Mouse (Mus musculus): ENCODE data around the gene Dvl2. TPM values are rescaled to one million over a fixed set of nuclear protein-coding genes. Genes with fewer than 3 reads are reported as not detected.

Gene Dvl2
- polyA plus RNA-seq, 1 experiment from 2014 or later = 70.6 TPM

- WGBS = 69% methylated on average over 6 of the region's 6 CpGs
- peaks cover 8% of the 10 kb centered on the region; the same call in 1 of the 2 replicates for H3K4me1 ChIP-seq
- DNase-seq (ENCODE audit: low spot score) = no peak
- H3K36me3 ChIP-seq = peaks cover 14% of the 10 kb centered on the region
- no peak overlapping the region for H3K4me3 ChIP-seq
- H3K27me3 ChIP-seq (ENCODE audit: low read depth, poor library complexity, severe bottlenecking) = peaks cover 8% of the 10 kb centered on the region
- H3K27ac ChIP-seq = no peak overlapping the region
- H3K9me3 ChIP-seq (replicated peaks) = no peaks in the 10 kb centered on the region
These were observed 49.0 kb downstream of the Dvl2 start for GRCm38 (mm10) chr11:70049366-70049765.

DNA sequence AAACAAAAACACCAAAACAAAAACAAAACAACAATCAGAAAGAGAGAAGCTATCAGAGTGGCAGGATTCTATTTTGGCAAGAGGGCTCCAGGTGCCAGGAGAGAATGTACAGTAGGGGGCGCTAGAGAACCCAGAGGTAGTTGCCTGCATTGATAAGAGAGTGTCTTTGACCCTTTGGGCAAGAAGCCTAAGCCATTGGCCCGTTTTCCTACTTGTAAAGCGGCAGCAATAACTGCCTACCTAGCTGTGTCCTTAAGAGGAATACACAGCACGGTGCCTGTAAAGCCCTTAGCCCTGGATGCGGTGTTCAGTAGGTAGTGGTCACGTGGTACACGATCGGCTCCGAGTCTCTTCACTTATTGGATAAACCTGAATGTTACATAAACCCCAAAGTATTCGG lies 49.4 kb downstream of the Dvl2 start:
- H3K36me3 ChIP-seq = peaks cover 10% of the 10 kb centered on the region
- no peak for DNase-seq (ENCODE audit: low spot score)
- WGBS = 58% methylated on average over 10 of the region's 10 CpGs
- no peak overlapping the region for H3K27ac ChIP-seq
- H3K9me3 ChIP-seq (replicated peaks) = no peaks in the 10 kb centered on the region
- no peak overlapping the region for H3K4me3 ChIP-seq
- H3K27me3 ChIP-seq (ENCODE audit: low read depth, poor library complexity, severe bottlenecking) = peaks cover 12% of the 10 kb centered on the region
- H3K4me1 ChIP-seq = peaks cover 6% of the 10 kb centered on the region; the same call in 1 of the 2 replicates

DNA sequence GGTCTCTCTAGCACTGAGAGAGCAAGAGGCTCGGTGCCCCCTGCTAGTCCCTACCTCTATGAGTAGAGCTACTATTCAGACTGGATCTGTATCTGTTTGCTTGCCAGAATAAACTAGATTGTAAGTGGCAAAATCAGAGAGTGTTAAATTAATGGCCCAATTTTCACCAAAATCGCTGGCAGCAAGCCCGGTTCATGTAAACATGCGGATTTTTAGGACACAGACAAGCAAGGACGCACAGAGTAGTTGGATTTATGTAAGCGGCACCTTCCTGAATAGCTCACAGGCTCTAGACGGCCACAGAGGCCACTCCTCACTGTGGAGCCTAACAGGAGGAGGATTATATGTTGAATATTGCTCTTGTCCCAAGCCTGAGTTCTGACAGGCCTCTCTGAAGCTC lies 52.8 kb downstream of the Dvl2 start:
- Histone ChIP-seq H3K27ac (no peak overlapping the region), H3K36me3 (no peaks in the 10 kb centered on the region), H3K9me3 (replicated peaks) (no peaks in the 10 kb centered on the region), H3K27me3 (ENCODE audit: low read depth, poor library complexity, severe bottlenecking) (peaks cover 15% of the 10 kb centered on the region), H3K4me3 (no peak overlapping the region), H3K4me1 (peaks cover 24% of the 10 kb centered on the region)
- DNase-seq (ENCODE audit: low spot score) = no peak
- 78% methylated on average over 7 of the region's 7 CpGs for WGBS

DNA sequence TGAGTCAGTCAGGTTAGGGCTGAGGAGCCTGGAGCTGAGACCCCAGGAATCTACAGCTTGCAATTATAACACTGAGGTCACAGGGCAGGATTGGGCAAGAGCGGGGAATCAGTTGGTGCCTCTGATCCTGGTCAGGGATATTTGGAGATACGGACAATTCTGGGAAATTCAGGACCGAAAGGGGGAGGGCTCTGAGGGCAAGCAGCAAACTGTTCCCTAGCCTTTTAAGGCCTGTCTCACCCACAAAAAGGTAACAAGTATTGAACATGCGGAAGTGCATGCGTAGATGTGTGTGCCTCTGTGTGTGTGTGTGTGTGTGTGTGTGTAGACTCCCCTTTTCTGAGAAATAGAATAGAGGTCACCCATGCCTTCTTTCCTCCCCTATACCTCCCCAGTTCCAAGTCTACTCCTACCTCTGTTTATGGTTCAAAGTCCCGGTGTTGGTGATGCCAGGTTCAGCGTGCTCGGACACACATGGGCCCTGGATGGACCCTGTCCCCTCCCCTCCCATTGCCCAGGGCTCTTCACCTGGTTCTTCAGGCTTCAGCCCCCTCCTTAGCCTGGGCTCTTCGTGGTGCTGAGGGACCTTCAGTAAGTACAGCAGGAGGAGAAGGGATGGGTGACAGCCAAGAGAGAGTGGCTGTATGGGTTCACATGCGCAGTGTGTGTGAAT lies 53.6 kb downstream of the Dvl2 start, which contains the start of gene Asgr1:
Gene Asgr1 (plus strand): TSS at position 188 of the 673 bp plus-strand sequence.
- 86% methylated on average over 10 of the region's 10 CpGs for WGBS
- H3K27ac ChIP-seq = 0 out of 2 replicates have a peak within 1 kb of the TSS, but pooled peaks have one; percentile 10
- peaks cover 24% of the 10 kb centered on the region for H3K4me1 ChIP-seq
- H3K27me3 ChIP-seq (ENCODE audit: low read depth, poor library complexity, severe bottlenecking) = peaks cover 15% of the 10 kb centered on the region
- no peaks in the 10 kb centered on the region for H3K36me3 ChIP-seq
- H3K9me3 ChIP-seq (replicated peaks) = no peaks in the 10 kb centered on the region
- H3K4me3 ChIP-seq = no peak within 1 kb of the TSS
- no peak for DNase-seq (ENCODE audit: low spot score)

GRCm38 (mm10) chr11:70055618-70056214 lies 55.3 kb downstream of the Dvl2 start:
- H3K9me3 ChIP-seq (replicated peaks) = no peaks in the 10 kb centered on the region
- peaks cover 15% of the 10 kb centered on the region for H3K27me3 ChIP-seq (ENCODE audit: low read depth, poor library complexity, severe bottlenecking)
- peak; percentile 89 for DNase-seq (ENCODE audit: low spot score)
- no peaks in the 10 kb centered on the region for H3K36me3 ChIP-seq
- peaks cover 24% of the 10 kb centered on the region for H3K4me1 ChIP-seq
- H3K27ac ChIP-seq = peak overlapping the region; percentile 50
- 28% methylated on average over 18 of the region's 18 CpGs for WGBS
- peak overlapping the region; percentile 24; the same call in 1 of the 2 replicates for H3K4me3 ChIP-seq

- WGBS = 90% methylated on average over 9 of the region's 9 CpGs
- peaks cover 24% of the 10 kb centered on the region for H3K4me1 ChIP-seq
- H3K4me3 ChIP-seq = no peak overlapping the region
- no peaks in the 10 kb centered on the region for H3K9me3 ChIP-seq (replicated peaks)
- H3K27ac ChIP-seq = no peak overlapping the region
- H3K27me3 ChIP-seq (ENCODE audit: low read depth, poor library complexity, severe bottlenecking) = peaks cover 15% of the 10 kb centered on the region
- no peak for DNase-seq (ENCODE audit: low spot score)
- H3K36me3 ChIP-seq = no peaks in the 10 kb centered on the region
These were observed 57.4 kb downstream of the Dvl2 start for GRCm38 (mm10) chr11:70057805-70058204.

DNA sequence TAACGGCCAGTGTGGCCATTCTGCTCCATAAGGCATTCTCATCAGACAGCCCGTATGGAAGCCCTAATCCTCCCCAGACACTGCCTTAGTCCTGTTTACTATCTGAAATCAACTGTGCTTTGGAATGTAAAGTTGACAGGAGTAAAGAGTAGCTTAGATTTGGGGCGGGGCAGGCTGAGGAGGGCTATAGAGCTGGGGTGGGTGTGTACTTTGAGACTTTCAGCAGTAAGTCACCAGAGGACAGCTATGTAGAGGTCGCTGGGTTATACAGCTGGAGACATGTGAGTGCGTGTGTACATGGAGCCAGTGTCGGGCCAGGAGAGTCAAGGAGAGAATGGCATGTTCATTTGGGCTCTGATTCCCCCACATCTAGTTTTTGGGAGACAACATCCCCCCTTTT lies 59.5 kb downstream of the Dvl2 start:
- no peak for DNase-seq (ENCODE audit: low spot score)
- Histone ChIP-seq H3K4me1 (peaks cover 23% of the 10 kb centered on the region), H3K4me3 (no peak overlapping the region), H3K36me3 (no peaks in the 10 kb centered on the region), H3K27ac (no peak overlapping the region), H3K27me3 (ENCODE audit: low read depth, poor library complexity, severe bottlenecking) (peaks cover 1% of the 10 kb centered on the region; the same call in 1 of the 2 replicates), H3K9me3 (replicated peaks) (peaks cover 3% of the 10 kb centered on the region; the same call in 1 of the 2 replicates)
- 62% methylated on average over 6 of the region's 6 CpGs for WGBS

MicroRNA genes within 50 kb of the gene (microRNA counts, 519-probe panel; counts per million panel counts)
- 684 counts per million, percentile 72 among the panel's probes with 10 or more counts for microRNA mmu-miR-324-3p
- 684 counts per million, percentile 72 among the panel's probes with 10 or more counts for microRNA mmu-miR-324-5p

Small RNAs within 50 kb of the gene (microRNA-seq; reads per million reads assigned to microRNA genes)
- not detected for gene Gm44349
- 2,738 reads per million, percentile 85 among the genes with 10 or more reads in this experiment for gene Mir324

Other genes with a start within 250 kb of the Dvl2 start
- gene Polr2a, start 242.0 kb upstream of the Dvl2 start, polyA plus RNA-seq (2016; fragmentation: Nextera tagmentation; extraction: Ambion mirVana) = 41.8 and 47.0 TPM in 2 replicates
- gene Slc35g3, start 238.6 kb upstream of the Dvl2 start, polyA plus RNA-seq (2016; fragmentation: Nextera tagmentation; extraction: Ambion mirVana) = 0.09 and 0.10 TPM in 2 replicates
- gene Zbtb4, start 234.7 kb upstream of the Dvl2 start, polyA plus RNA-seq (2016; fragmentation: Nextera tagmentation; extraction: Ambion mirVana) = 0.25 and 0.59 TPM in 2 replicates
- gene Chrnb1, start 204.7 kb upstream of the Dvl2 start, polyA plus RNA-seq (2016; fragmentation: Nextera tagmentation; extraction: Ambion mirVana) = 0.87 and 2.5 TPM in 2 replicates
- 0.40 and 0.55 TPM in 2 replicates for gene Fgf11, start 198.7 kb upstream of the Dvl2 start, polyA plus RNA-seq (2016; fragmentation: Nextera tagmentation; extraction: Ambion mirVana)
- 1.4 and 1.5 TPM in 2 replicates for gene Tmem102, start 195.0 kb upstream of the Dvl2 start, polyA plus RNA-seq (2016; fragmentation: Nextera tagmentation; extraction: Ambion mirVana)
- gene Gm39566, start 185.3 kb upstream of the Dvl2 start, polyA plus RNA-seq (2016; fragmentation: Nextera tagmentation; extraction: Ambion mirVana) = not detected in 2 replicates
- not detected in 2 replicates for gene Spem2, start 182.1 kb upstream of the Dvl2 start, polyA plus RNA-seq (2016; fragmentation: Nextera tagmentation; extraction: Ambion mirVana)
- gene Spem1, start 178.4 kb upstream of the Dvl2 start, polyA plus RNA-seq (2016; fragmentation: Nextera tagmentation; extraction: Ambion mirVana) = not detected in 2 replicates
- 2.2 and 3.5 TPM in 2 replicates for gene Nlgn2, start 162.8 kb upstream of the Dvl2 start, polyA plus RNA-seq (2016; fragmentation: Nextera tagmentation; extraction: Ambion mirVana)
- 269 and 280 TPM in 2 replicates for gene Tmem256, start 162.1 kb upstream of the Dvl2 start, polyA plus RNA-seq (2016; fragmentation: Nextera tagmentation; extraction: Ambion mirVana)
- 96.7 and 117 TPM in 2 replicates for gene Plscr3, start 154.2 kb upstream of the Dvl2 start, polyA plus RNA-seq (2016; fragmentation: Nextera tagmentation; extraction: Ambion mirVana)
- 1.1 TPM in 2 replicates for gene Tnk1, start 141.9 kb upstream of the Dvl2 start, polyA plus RNA-seq (2016; fragmentation: Nextera tagmentation; extraction: Ambion mirVana)
- gene Tmem95, start 122.6 kb upstream of the Dvl2 start, polyA plus RNA-seq (2016; fragmentation: Nextera tagmentation; extraction: Ambion mirVana) = not detected in 2 replicates
- gene Kctd11, start 119.2 kb upstream of the Dvl2 start, polyA plus RNA-seq (2016; fragmentation: Nextera tagmentation; extraction: Ambion mirVana) = 6.1 and 6.4 TPM in 2 replicates
- gene Acap1, start 105.1 kb upstream of the Dvl2 start, polyA plus RNA-seq (2016; fragmentation: Nextera tagmentation; extraction: Ambion mirVana) = 0.93 and 1.7 TPM in 2 replicates
- 20.2 and 25.8 TPM in 2 replicates for gene 2810408A11Rik, start 99.6 kb upstream of the Dvl2 start, polyA plus RNA-seq (2016; fragmentation: Nextera tagmentation; extraction: Ambion mirVana)
- 12.6 and 13.3 TPM in 2 replicates for gene Neurl4, start 99.5 kb upstream of the Dvl2 start, polyA plus RNA-seq (2016; fragmentation: Nextera tagmentation; extraction: Ambion mirVana)
- gene Gps2, start 86.7 kb upstream of the Dvl2 start, polyA plus RNA-seq (2016; fragmentation: Nextera tagmentation; extraction: Ambion mirVana) = 77.7 and 91.6 TPM in 2 replicates
- 3,029 and 3,766 TPM in 2 replicates for gene Eif5a, start 78.6 kb upstream of the Dvl2 start, polyA plus RNA-seq (2016; fragmentation: Nextera tagmentation; extraction: Ambion mirVana)
- gene Ybx2, start 64.8 kb upstream of the Dvl2 start, polyA plus RNA-seq (2016; fragmentation: Nextera tagmentation; extraction: Ambion mirVana) = 6.1 TPM in 2 replicates
- gene Slc2a4, start 52.4 kb upstream of the Dvl2 start, polyA plus RNA-seq (2016; fragmentation: Nextera tagmentation; extraction: Ambion mirVana) = 19.9 and 29.3 TPM in 2 replicates
- gene Cldn7, start 35.8 kb upstream of the Dvl2 start, polyA plus RNA-seq (2016; fragmentation: Nextera tagmentation; extraction: Ambion mirVana) = 28.7 and 35.4 TPM in 2 replicates
- 22.2 and 24.8 TPM in 2 replicates for gene Ctdnep1, start 19.4 kb upstream of the Dvl2 start, polyA plus RNA-seq (2016; fragmentation: Nextera tagmentation; extraction: Ambion mirVana)
- 154 and 176 TPM in 2 replicates for gene Elp5, start 18.1 kb upstream of the Dvl2 start, polyA plus RNA-seq (2016; fragmentation: Nextera tagmentation; extraction: Ambion mirVana)
- gene Gabarap, start 9.5 kb upstream of the Dvl2 start, polyA plus RNA-seq (2016; fragmentation: Nextera tagmentation; extraction: Ambion mirVana) = 280 and 332 TPM in 2 replicates
- gene Phf23, start 4.8 kb upstream of the Dvl2 start, polyA plus RNA-seq (2016; fragmentation: Nextera tagmentation; extraction: Ambion mirVana) = 101 and 106 TPM in 2 replicates
- 36.4 and 52.1 TPM in 2 replicates for gene Acadvl, start 14.8 kb downstream of the Dvl2 start, polyA plus RNA-seq (2016; fragmentation: Nextera tagmentation; extraction: Ambion mirVana)
- gene Dlg4, start 16.3 kb downstream of the Dvl2 start, polyA plus RNA-seq (2016; fragmentation: Nextera tagmentation; extraction: Ambion mirVana) = 8.8 and 12.9 TPM in 2 replicates
- 0.71 and 0.74 TPM in 2 replicates for gene Asgr1, start 53.5 kb downstream of the Dvl2 start, polyA plus RNA-seq (2016; fragmentation: Nextera tagmentation; extraction: Ambion mirVana)
- gene Asgr2, start 92.0 kb downstream of the Dvl2 start, polyA plus RNA-seq (2016; fragmentation: Nextera tagmentation; extraction: Ambion mirVana) = not detected in 2 replicates
- 0.10 and 0.16 TPM in 2 replicates for gene Mgl2, start 129.7 kb downstream of the Dvl2 start, polyA plus RNA-seq (2016; fragmentation: Nextera tagmentation; extraction: Ambion mirVana)
- gene Clec10a, start 155.6 kb downstream of the Dvl2 start, polyA plus RNA-seq (2016; fragmentation: Nextera tagmentation; extraction: Ambion mirVana) = not detected in 2 replicates
- gene Slc16a11, start 212.2 kb downstream of the Dvl2 start, polyA plus RNA-seq (2016; fragmentation: Nextera tagmentation; extraction: Ambion mirVana) = 0.84 and 1.6 TPM in 2 replicates
- 11.6 and 16.3 TPM in 2 replicates for gene Slc16a13, start 220.5 kb downstream of the Dvl2 start, polyA plus RNA-seq (2016; fragmentation: Nextera tagmentation; extraction: Ambion mirVana)
- gene Bcl6b, start 229.2 kb downstream of the Dvl2 start, polyA plus RNA-seq (2016; fragmentation: Nextera tagmentation; extraction: Ambion mirVana) = 5.6 and 7.5 TPM in 2 replicates
- 220 and 235 TPM in 2 replicates for gene 0610010K14Rik, start 237.3 kb downstream of the Dvl2 start, polyA plus RNA-seq (2016; fragmentation: Nextera tagmentation; extraction: Ambion mirVana)
- 9.7 TPM in 2 replicates for gene Gm21988, start 239.2 kb downstream of the Dvl2 start, polyA plus RNA-seq (2016; fragmentation: Nextera tagmentation; extraction: Ambion mirVana)
- gene Rnasek, start 239.2 kb downstream of the Dvl2 start, polyA plus RNA-seq (2016; fragmentation: Nextera tagmentation; extraction: Ambion mirVana) = 84.7 and 93.5 TPM in 2 replicates